In genomic region chr15:80413988-80414721, GRCm38 (mm10) we compare ENCODE assay signal across 9 mouse cellular contexts.
DNase-seq lines count a peak whose midpoint lies in the region; ATAC-seq and TF ChIP-seq lines count a peak whose summit lies in the region.
"Had no signal": no experiment of that assay in that cellular context is flagged by ENCODE, and none has a peak within 500 bp of the region (broad histone marks: within the 10 kb centered on the region; RNA-seq: fewer than 3 reads in every experiment).

No protein-coding gene starts in this region.

- H3K36me3 ChIP-seq in heart, adult 2 months (ENCODE audit: control insufficient read depth, insufficient read depth, low read length), result no peaks in the 10 kb centered on the region
- no peaks in the 10 kb centered on the region for H3K36me3 ChIP-seq in heart, embryonic 11.5 days (ENCODE audit: control insufficient read depth, insufficient read depth, low read length)

- H3K9ac ChIP-seq in heart, adult 2 months (ENCODE audit: low read depth, low read length), result no peak overlapping the region
- no peak overlapping the region for H3K9ac ChIP-seq in heart, embryonic 11.5 days (ENCODE audit: low read depth, low read length)
- H3K9ac ChIP-seq: forebrain, postnatal 0 days had no signal

- no peak for TF ChIP-seq EP300 in heart, adult 2 months (IDR thresholded peaks at IDR 0.05; ENCODE audit: insufficient read depth, low read depth, low read length)

- no peak for TF ChIP-seq POLR2A in heart, adult 2 months (IDR thresholded peaks at IDR 0.05; ENCODE audit: insufficient read depth, low read depth, low read length)

- no peak overlapping the region for H3K4me2 ChIP-seq in heart, embryonic 11.5 days

- H3K9me3 ChIP-seq in heart, embryonic 11.5 days (replicated peaks; ENCODE audit: control insufficient read depth, low read length), result no peaks in the 10 kb centered on the region

- peak; percentile 33 to 46 for DNase-seq in heart, adult 2 months
- DNase-seq in urinary bladder, postnatal 14 days (ENCODE audit: low spot score), result peak; percentile 28
- DNase-seq in urinary bladder, postnatal 25 days (ENCODE audit: low spot score), result no peak
- DNase-seq in kidney, postnatal 36 days, result peak; percentile 39 to 71
- no peak for DNase-seq in spleen, postnatal 4 days (ENCODE audit: low spot score in 2 of 2)
- no peak for DNase-seq in gastrocnemius, postnatal 10 days
- DNase-seq: forebrain, postnatal 0 days had no signal

- 42% methylated on average over 17 of the region's 17 CpGs for WGBS in heart, adult 2 months
- WGBS in heart, embryonic 11.5 days (ENCODE audit: insufficient replicate concordance), result 71% methylated on average over 17 of the region's 17 CpGs

- intact Hi-C loops in heart, adult 2 months (cut with DNase I), result no loop called here

- no peaks in the 10 kb centered on the region for H3K27me3 ChIP-seq in heart, adult 2 months (ENCODE audit: control insufficient read depth, insufficient read depth, low read length)
- no peaks in the 10 kb centered on the region; the same call in 1 of the 2 replicates for H3K27me3 ChIP-seq in heart, embryonic 11.5 days (ENCODE audit: control insufficient read depth, insufficient read depth, low read length)

- ATAC-seq in heart, embryonic 11.5 days (replicated peaks; ENCODE audit: insufficient number of reproducible peaks, low FRiP score, low TSS enrichment), result no peak
- ATAC-seq: forebrain, postnatal 0 days; intestine, postnatal 0 days had no signal

- no peak for TF ChIP-seq CTCF in heart, adult 2 months (IDR thresholded peaks at IDR 0.05)

- peaks cover 6% of the 10 kb centered on the region; the same call in 1 of the 2 replicates for H3K4me1 ChIP-seq in heart, adult 2 months (ENCODE audit: control insufficient read depth, insufficient read depth, low read length)
- no peaks in the 10 kb centered on the region; the same call in 1 of the 2 replicates for H3K4me1 ChIP-seq in heart, embryonic 11.5 days (ENCODE audit: control insufficient read depth, insufficient read depth, low read length)

- H3K27ac ChIP-seq in heart, adult 2 months, result no peak overlapping the region
- H3K27ac ChIP-seq in heart, embryonic 11.5 days (ENCODE audit: low read depth, low read length), result no peak overlapping the region

- H3K79me2 ChIP-seq in heart, adult 2 months (replicated peaks; ENCODE audit: control insufficient read depth, insufficient read depth, low read length), result no peaks in the 10 kb centered on the region

- H3K4me3 ChIP-seq in heart, adult 2 months, result no peak overlapping the region
- no peak overlapping the region for H3K4me3 ChIP-seq in heart, embryonic 11.5 days (ENCODE audit: low read depth, low read length)

Comparison
In these comparisons a context has a peak if more than half of its experiments do, and no peak if none do; other contexts are left out.
1. DNase-seq: peak in heart, adult 2 months (2 of 2), urinary bladder, postnatal 14 days (single experiment) and kidney, postnatal 36 days (2 of 2); none in urinary bladder, postnatal 25 days (single experiment), spleen, postnatal 4 days (0 of 2) and gastrocnemius, postnatal 10 days (single experiment).